Mouse (Mus musculus) liver, adult 2 months (tissue): ENCODE results near the gene Cog2.

ENCODE experiments used
- CTCF ChIP-seq: fragments of 200-500 bp; IDR thresholded peaks from 2 replicates; pipeline ENCODE4 v1.5.1; 2011; ENCODE audit warnings: low read depth, low read length, control low read depth
- POLR2A ChIP-seq: fragments of 200-500 bp; IDR thresholded peaks from 2 replicates; pipeline ENCODE4 v1.6.1; 2011; ENCODE audit warnings: low read length, control low read depth; ENCODE audit not compliant: insufficient read depth; ENCODE audit errors: extremely low read depth

GRCm38 (mm10) chr8:124540906-124541305 is 20.3 kb downstream of the Cog2 start:
- no peak for TF ChIP-seq CTCF
- TF ChIP-seq POLR2A, result no peak
